Mouse (Mus musculus) midbrain, embryonic 16.5 days (tissue): ENCODE measurements at regions not wholly inside any gene's neighbourhood (a gene's known extent, or its start where the extent isn't known, plus 50 kb on each side); places are given as distances from the start of the nearest gene placed in this dataset.

Source experiments
- ATAC-seq: fragments of 200-750 bp; cut with Nextera tagmentation; 2 replicates; pipeline ENCODE4 v1.8.0; 2017; ENCODE audit warnings: moderate TSS enrichment
- H3K27ac ChIP-seq: fragments of 300-500 bp; sonication (generic); 2 replicates; pipeline ENCODE4 v1.5.1; 2014; ENCODE audit warnings: mild to moderate bottlenecking, low read length, mixed read lengths
- H3K27me3 ChIP-seq: fragments of 300-500 bp; sonication (generic); 2 replicates; pipeline ENCODE4 v1.6.1; 2014; ENCODE audit warnings: low read depth, low read length, mixed read lengths; ENCODE audit not compliant: control insufficient read depth, insufficient read depth
- H3K36me3 ChIP-seq: fragments of 300-500 bp; sonication (generic); 2 replicates; pipeline ENCODE4 v1.6.1; 2014; ENCODE audit warnings: mild to moderate bottlenecking, low read length, moderate library complexity, mixed read lengths; ENCODE audit not compliant: control insufficient read depth, insufficient read depth
- H3K4me1 ChIP-seq: fragments of 300-500 bp; sonication (generic); 2 replicates; pipeline ENCODE4 v1.6.1; 2014; ENCODE audit warnings: mild to moderate bottlenecking, low read length, mixed read lengths; ENCODE audit not compliant: control insufficient read depth, insufficient read depth
- H3K4me2 ChIP-seq: fragments of 300-500 bp; sonication (generic); 2 replicates; pipeline ENCODE4 v1.6.1; 2014; ENCODE audit warnings: mild to moderate bottlenecking, low read length, mixed read lengths
- H3K4me3 ChIP-seq: fragments of 300-500 bp; sonication (generic); 2 replicates; pipeline ENCODE4 v1.5.1; 2014; ENCODE audit warnings: low read depth, mild to moderate bottlenecking, low read length, moderate library complexity, mixed read lengths
- H3K9ac ChIP-seq: fragments of 300-500 bp; sonication (generic); 2 replicates; pipeline ENCODE4 v1.6.1; 2014; ENCODE audit warnings: low read depth, low read length, mixed read lengths
- H3K9me3 ChIP-seq: fragments of 300-500 bp; sonication (generic); replicated peaks from 2 replicates; pipeline ENCODE4 v1.6.1; 2014; ENCODE audit warnings: mild to moderate bottlenecking, low read length, mixed read lengths; ENCODE audit not compliant: control insufficient read depth, poor library complexity, severe bottlenecking
- WGBS: fragments of 180-500 bp; shearing (Covaris S2); extraction: QIAGEN DNeasy Blood & Tissue Kit; methylation state at CpG from one replicate; pipeline ENCODE4 v1.1.7; 2014; 5-methylcytosine and 5-hydroxymethylcytosine counted together

DNA sequence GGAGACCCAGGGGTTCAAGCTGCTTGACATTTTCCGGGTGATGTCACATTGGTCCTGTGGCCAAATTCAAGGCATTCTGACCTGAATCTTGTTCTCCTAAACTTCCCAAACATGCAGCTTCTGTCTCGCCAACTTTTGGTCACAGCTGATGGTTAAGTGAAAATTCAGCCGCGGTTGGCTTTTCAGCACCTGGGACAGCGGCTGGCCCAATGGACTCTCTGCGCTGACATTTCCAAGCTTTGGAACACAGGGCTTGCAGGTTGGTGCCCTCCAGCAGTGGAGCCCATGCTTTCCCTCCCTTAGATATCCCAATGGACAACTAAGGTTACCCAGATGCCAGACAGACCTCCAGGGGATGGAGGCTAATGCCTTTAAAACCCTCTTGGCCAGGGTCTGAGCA is 100.2 kb downstream of the Aipl1 start:
- WGBS: 40% methylated on average over 6 of the region's 6 CpGs
- Histone ChIP-seq H3K9me3 (no peaks in the 10 kb centered on the region), H3K4me2 (no peak overlapping the region), H3K36me3 (no peaks in the 10 kb centered on the region), H3K27ac (no peak overlapping the region), H3K4me1 (no peaks in the 10 kb centered on the region), H3K9ac (no peak overlapping the region), H3K4me3 (no peak overlapping the region), H3K27me3 (no peaks in the 10 kb centered on the region)
- ATAC-seq: no peak

DNA sequence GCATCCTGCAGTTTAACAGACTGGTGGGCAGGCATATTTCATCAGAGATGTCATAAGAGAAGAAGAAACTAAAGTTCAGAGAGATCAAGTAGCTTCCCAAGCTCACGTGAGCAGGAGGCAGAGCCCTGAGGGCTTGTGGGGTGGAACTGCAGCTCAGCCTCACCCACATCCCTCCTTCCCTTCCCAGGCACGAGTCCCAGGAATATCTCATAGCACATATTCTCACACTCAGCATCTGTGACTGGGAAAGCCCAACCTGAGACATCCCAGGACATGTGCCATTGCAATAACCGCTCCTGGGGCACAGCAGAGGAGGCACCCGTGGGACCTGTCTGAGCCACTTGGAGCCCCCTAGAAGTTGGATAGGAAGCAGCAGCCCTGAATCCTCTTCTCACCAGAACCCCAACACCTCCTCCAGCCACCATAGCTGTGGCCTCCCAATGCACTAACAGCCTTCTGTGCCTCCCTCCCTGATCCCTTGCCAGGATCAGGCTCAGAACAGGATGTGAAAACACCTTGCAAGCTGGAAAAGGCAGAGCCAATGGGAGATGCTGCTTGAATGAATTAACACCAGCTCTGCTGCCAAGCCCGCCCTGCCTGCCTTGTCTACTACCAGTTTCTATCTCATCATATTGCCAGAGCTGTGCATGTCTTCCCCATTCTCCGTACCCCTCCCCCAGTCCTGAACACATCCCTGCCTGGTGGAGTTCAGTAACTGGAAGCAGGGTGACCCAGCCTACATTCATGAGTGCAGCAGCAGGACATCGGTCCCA is 107.4 kb downstream of the Aipl1 start:
- no peak overlapping the region for H3K27ac ChIP-seq
- WGBS: 81% methylated on average over 7 of the region's 7 CpGs

DNA sequence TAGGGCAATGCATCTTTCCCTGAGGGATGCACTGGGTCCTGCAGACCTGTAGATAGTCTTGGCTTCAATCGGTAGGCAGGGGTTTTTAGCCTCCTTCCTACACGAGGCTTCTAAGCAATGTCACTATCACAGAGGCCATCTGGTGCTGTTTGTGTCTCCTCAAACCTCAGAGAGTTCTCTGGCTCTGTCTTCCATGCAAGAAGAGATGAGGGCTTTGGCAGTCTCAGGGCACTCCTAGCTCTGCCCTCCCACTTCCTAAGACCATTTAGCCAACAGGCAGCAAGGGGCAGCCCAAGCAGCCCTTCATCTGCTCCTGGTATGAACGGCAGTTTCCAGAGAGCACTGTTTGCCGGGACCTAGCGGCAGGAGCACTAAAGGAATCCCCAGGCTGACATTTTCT is 122.6 kb downstream of the Aipl1 start:
- Histone ChIP-seq H3K27ac (no peak overlapping the region), H3K9ac (no peak overlapping the region), H3K4me3 (no peak overlapping the region), H3K4me1 (no peaks in the 10 kb centered on the region), H3K27me3 (no peaks in the 10 kb centered on the region), H3K4me2 (no peak overlapping the region), H3K9me3 (no peaks in the 10 kb centered on the region), H3K36me3 (no peaks in the 10 kb centered on the region)
- 66% methylated on average over 5 of the region's 5 CpGs for WGBS
- no peak for ATAC-seq

More for the DNA sequence above, 107.4 kb downstream of the Aipl1 start:
- H3K27me3 ChIP-seq: no peaks in the 10 kb centered on the region
- no peak overlapping the region for H3K9ac ChIP-seq
- no peaks in the 10 kb centered on the region for H3K9me3 ChIP-seq
- H3K4me1 ChIP-seq: no peaks in the 10 kb centered on the region
- no peaks in the 10 kb centered on the region for H3K36me3 ChIP-seq
- ATAC-seq: no peak
- H3K4me3 ChIP-seq: no peak overlapping the region
- no peak overlapping the region for H3K4me2 ChIP-seq

DNA sequence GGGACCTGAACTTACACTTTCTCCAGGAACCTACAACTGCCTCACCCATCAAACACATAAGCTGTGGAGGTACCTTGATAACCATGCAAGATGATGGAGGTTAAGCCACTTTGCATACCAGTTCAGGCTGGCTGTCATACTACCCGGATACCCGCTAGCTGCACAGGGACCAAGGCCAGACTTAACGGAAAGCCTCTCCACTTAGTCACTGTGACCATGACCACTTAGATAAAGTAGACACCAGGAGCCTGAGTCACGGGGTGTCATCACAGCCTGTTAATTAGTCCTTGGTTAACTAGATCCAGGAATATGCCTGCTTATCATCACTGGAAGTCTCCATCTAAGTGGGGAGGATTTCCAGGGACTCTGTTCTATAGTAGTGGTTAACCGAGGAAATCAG is 124.7 kb downstream of the Aipl1 start:
- H3K4me1 ChIP-seq: no peaks in the 10 kb centered on the region
- H3K36me3 ChIP-seq: no peaks in the 10 kb centered on the region
- H3K4me3 ChIP-seq: no peak overlapping the region
- no peak overlapping the region for H3K9ac ChIP-seq
- H3K9me3 ChIP-seq: no peaks in the 10 kb centered on the region
- WGBS: 90% methylated on average over 5 of the region's 5 CpGs
- no peak overlapping the region for H3K27ac ChIP-seq
- no peak overlapping the region for H3K4me2 ChIP-seq
- H3K27me3 ChIP-seq: no peaks in the 10 kb centered on the region
- no peak for ATAC-seq

DNA sequence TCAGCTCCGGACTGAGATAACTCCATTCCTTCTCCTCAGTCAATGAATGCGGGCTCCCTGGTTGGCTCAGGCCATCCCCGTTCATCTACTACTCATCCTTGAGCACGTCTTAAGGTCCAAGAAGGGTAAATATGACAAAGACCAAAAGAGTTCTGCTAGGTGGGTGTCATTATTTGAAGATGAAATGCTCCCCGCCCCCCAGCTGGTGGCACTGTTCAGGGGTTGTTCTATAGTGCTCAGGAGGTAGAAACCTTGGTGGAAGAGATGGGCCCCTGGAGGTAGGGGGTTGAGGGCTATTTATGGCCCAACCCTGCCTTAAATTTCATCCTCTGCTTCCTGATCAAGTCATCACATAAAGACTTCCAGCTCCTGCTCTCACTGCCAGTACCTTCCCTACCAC is 126.0 kb downstream of the Aipl1 start:
- Histone ChIP-seq H3K27ac (no peak overlapping the region), H3K4me1 (no peaks in the 10 kb centered on the region), H3K27me3 (no peaks in the 10 kb centered on the region), H3K9me3 (no peaks in the 10 kb centered on the region), H3K36me3 (no peaks in the 10 kb centered on the region), H3K4me2 (no peak overlapping the region), H3K9ac (no peak overlapping the region), H3K4me3 (no peak overlapping the region)
- WGBS: 85% methylated on average over 5 of the region's 5 CpGs
- no peak for ATAC-seq

DNA sequence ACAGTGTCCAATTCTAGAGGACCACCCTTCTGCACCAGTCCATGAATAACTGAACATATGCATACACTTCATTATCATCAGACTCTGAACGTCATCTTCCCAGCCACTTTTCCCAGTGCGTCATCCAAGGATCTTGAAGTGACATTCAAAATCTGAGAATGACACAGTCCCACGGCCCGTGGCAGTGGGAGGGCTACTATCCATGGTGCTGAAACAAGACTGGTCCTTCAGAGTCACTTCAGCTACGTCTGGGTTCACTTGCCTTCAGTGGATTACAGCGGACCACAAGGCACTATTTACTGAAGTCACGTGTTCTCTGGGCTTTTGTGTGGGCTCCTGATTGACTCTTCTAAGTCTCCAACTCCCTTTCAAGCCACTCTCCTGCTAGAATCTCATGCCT is 128.7 kb downstream of the Aipl1 start:
- Histone ChIP-seq H3K9ac (no peak overlapping the region), H3K27ac (no peak overlapping the region), H3K9me3 (no peaks in the 10 kb centered on the region), H3K4me2 (no peak overlapping the region), H3K4me3 (no peak overlapping the region), H3K36me3 (no peaks in the 10 kb centered on the region), H3K4me1 (no peaks in the 10 kb centered on the region), H3K27me3 (no peaks in the 10 kb centered on the region)
- ATAC-seq: no peak
- WGBS: 25% methylated on average over 7 of the region's 7 CpGs

DNA sequence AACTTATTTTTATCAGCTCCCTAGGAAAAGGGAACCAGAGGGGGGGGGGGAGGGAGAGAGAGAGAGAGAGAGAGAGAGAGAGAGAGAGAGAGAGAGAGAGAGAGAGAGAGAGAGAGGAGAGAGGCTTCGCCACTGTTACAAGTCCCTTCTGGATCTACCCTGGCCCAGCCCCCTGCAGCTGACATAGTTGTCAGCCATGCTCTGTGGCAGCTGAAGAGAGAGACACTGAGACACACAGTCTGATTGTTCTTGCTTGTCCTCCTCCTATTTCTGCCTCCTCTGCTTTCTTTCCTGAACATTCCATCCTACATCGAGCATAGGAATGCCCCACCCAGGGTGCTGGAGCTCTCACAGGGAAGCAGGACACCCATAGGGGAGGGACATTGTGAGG is 134.3 kb downstream of the Aipl1 start:
- H3K27me3 ChIP-seq: no peaks in the 10 kb centered on the region
- H3K4me3 ChIP-seq: no peak overlapping the region
- no peaks in the 10 kb centered on the region for H3K9me3 ChIP-seq
- H3K4me1 ChIP-seq: peaks cover 4% of the 10 kb centered on the region
- H3K27ac ChIP-seq: no peak overlapping the region
- 25% methylated on average over 2 of the region's 2 CpGs for WGBS
- H3K9ac ChIP-seq: no peak overlapping the region
- 0 out of 2 replicates have a peak, but pooled peaks have one; percentile 58 for ATAC-seq
- no peaks in the 10 kb centered on the region for H3K36me3 ChIP-seq
- no peak overlapping the region for H3K4me2 ChIP-seq

DNA sequence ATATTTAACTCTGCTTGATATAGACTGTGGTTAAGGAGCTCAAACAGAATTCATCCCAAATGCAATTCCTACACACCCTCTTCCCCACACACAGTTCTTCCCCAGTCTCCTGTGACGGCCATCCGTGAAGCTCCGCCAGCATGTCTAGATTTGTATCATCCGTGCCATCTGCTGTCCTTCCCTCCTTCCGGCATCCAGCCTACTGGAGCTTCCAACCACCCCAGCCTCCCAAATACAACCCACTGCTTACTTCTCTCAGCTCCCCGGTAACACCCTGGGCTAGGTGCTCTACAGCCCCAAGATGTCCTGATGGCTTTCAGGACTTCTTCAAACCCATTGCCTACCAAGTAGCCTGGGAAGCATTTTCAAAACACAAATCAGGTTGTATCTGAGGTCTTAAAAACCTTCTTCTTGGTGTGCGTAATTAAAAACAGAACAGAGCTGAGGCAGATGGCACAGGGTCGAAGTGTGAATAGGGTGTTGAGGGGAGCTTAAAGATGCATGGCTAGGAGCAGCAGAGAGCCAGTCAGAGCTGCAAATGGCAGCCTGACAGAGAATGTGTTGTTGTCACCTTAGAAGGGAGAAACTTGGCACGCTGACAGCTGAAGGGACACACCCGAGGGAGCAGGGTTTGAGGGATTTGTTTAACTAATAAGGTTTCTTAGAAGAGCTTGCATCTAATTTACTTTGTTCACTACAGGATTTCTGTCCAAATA is 134.8 kb downstream of the Aipl1 start:
- peaks cover 4% of the 10 kb centered on the region for H3K4me1 ChIP-seq
- H3K4me2 ChIP-seq: no peak overlapping the region
- no peaks in the 10 kb centered on the region for H3K27me3 ChIP-seq
- H3K4me3 ChIP-seq: no peak overlapping the region
- no peaks in the 10 kb centered on the region for H3K36me3 ChIP-seq
- no peak overlapping the region for H3K27ac ChIP-seq
- no peak for ATAC-seq
- 49% methylated on average over 10 of the region's 10 CpGs for WGBS
- no peaks in the 10 kb centered on the region for H3K9me3 ChIP-seq
- H3K9ac ChIP-seq: no peak overlapping the region

DNA sequence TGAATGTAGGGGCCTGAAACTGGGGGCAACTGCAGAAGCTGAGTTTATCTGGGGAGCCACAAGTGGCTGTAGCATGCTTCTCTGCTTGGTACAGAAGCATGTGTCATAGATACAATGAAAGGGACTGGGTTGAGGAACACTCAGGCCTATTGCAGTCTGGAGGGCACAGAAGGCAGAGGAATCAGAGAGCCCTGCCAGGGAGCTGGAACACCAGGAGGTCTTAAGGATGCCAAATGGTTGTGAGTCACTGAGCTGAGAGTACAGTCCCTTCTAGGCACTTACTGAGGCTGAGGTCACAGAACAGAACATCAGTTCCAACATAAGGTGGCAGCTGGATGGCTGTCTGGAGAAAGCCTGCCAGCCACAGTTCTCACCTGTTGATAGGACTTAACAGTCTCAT is 136.5 kb downstream of the Aipl1 start:
- Histone ChIP-seq H3K4me3 (no peak overlapping the region), H3K4me1 (peaks cover 4% of the 10 kb centered on the region), H3K9me3 (no peaks in the 10 kb centered on the region), H3K27me3 (no peaks in the 10 kb centered on the region), H3K9ac (no peak overlapping the region), H3K36me3 (no peaks in the 10 kb centered on the region), H3K27ac (no peak overlapping the region), H3K4me2 (no peak overlapping the region)
- no peak for ATAC-seq
